24 mouse cellular contexts compared by ENCODE assay signal in the genomic region with DNA sequence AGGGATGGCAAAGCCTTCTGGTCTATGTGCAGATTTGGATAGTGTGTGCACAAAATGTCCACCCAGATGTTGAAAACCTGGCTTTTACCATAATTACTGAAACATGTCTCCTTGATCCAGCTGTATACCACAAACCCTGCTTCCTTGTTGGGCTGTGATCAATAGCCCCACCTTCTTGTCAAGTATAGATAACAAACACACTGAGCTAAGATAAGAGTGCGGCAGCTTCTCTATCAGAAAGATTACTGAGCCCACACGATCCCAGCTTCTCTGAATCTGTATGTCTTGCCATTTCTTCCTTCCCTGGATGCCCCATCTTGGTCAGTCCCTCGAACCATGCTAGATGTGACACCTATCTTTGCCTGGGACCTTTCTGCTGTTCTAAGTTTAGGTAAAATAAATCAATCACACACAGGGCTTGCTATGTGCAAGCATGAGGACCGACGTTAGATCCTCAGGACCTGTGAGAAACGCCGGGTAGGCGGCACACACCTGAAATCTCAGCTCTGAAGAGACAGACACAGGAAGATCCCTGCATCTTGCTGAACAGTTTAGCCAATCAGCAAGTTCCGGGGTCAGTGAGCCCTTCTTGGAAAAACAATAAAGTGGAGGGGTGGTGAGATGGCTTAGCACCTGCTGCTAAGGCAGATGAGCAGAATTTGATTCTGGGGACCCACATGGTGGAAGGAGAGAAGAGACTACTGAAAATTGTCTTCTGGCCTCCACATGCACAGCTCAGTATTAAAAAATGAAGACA. TPM values are rescaled to one million over a fixed set of nuclear protein-coding genes. Genes with fewer than 3 reads are reported as not detected.
DNase-seq lines count a peak whose midpoint lies in the region; ATAC-seq and TF ChIP-seq lines count a peak whose summit lies in the region.
"Had no signal": no experiment of that assay in that cellular context is flagged by ENCODE, and none has a peak within 500 bp of the region (broad histone marks: within the 10 kb centered on the region; RNA-seq: fewer than 3 reads in every experiment).

No protein-coding gene starts in this region.

- DNase-seq in G1E (ENCODE audit: low spot score) (peak; percentile 50), liver (peak; percentile 25)
- peak; percentile 55 for DNase-seq in thymus, postnatal 25 days
- DNase-seq in hindbrain, postnatal 0 days (ENCODE audit: low spot score) = no peak
- DNase-seq in embryo, embryonic 10.5 days (ENCODE audit: low spot score) = no peak
- DNase-seq in gastrocnemius, postnatal 10 days = no peak
- DNase-seq: adrenal gland, postnatal 10 days; cerebellum, adult 8-10 months; cerebellum, postnatal 36 days; embryo, embryonic 11 days; heart, postnatal 10 days; kidney, adult 18-20 months had no signal

- no peaks in the 10 kb centered on the region for H3K36me3 ChIP-seq in G1E (replicated peaks)
- H3K36me3 ChIP-seq in liver, embryonic 15.5 days (replicated peaks) = no peaks in the 10 kb centered on the region
- no peaks in the 10 kb centered on the region for H3K36me3 ChIP-seq in hindbrain, postnatal 0 days (ENCODE audit: insufficient read depth, low read length)
- H3K36me3 ChIP-seq: embryonic facial prominence, embryonic 12.5 days; heart, embryonic 13.5 days; hindbrain, embryonic 10.5 days; hindbrain, embryonic 15.5 days; kidney, embryonic 15.5 days; limb, embryonic 10.5 days; limb, embryonic 15.5 days; lung, embryonic 15.5 days; midbrain, embryonic 12.5 days had no signal

- H3K27ac ChIP-seq in liver, embryonic 15.5 days (replicated peaks) = peak overlapping the region; percentile 63
- H3K27ac ChIP-seq in hindbrain, postnatal 0 days = no peak overlapping the region
- H3K27ac ChIP-seq: embryonic facial prominence, embryonic 12.5 days; heart, embryonic 13.5 days; hindbrain, embryonic 10.5 days; hindbrain, embryonic 15.5 days; kidney, embryonic 15.5 days; limb, embryonic 10.5 days; limb, embryonic 15.5 days; lung, embryonic 15.5 days; midbrain, embryonic 12.5 days had no signal

- no peak for TF ChIP-seq CTCF in G1E (IDR thresholded peaks at IDR 0.05; ENCODE audit: low read depth, low read length)
- TF ChIP-seq CTCF in hindbrain, postnatal 0 days (IDR thresholded peaks at IDR 0.05; ENCODE audit: low read depth) = no peak

- peaks cover 63% of the 10 kb centered on the region for H3K4me1 ChIP-seq in G1E (ENCODE audit: insufficient read depth, low read depth, low read length)
- peaks cover 70% of the 10 kb centered on the region for H3K4me1 ChIP-seq in liver, embryonic 15.5 days (replicated peaks)
- H3K4me1 ChIP-seq in hindbrain, postnatal 0 days (ENCODE audit: insufficient read depth, low read length) = no peaks in the 10 kb centered on the region
- H3K4me1 ChIP-seq: embryonic facial prominence, embryonic 12.5 days; limb, embryonic 15.5 days had no signal

- no peaks in the 10 kb centered on the region for H3K27me3 ChIP-seq in G1E (ENCODE audit: insufficient read depth, low read length)
- H3K27me3 ChIP-seq in liver, embryonic 15.5 days = no peaks in the 10 kb centered on the region
- no peaks in the 10 kb centered on the region for H3K27me3 ChIP-seq in hindbrain, postnatal 0 days (ENCODE audit: insufficient read depth, low read length)
- H3K27me3 ChIP-seq: embryonic facial prominence, embryonic 12.5 days; heart, embryonic 13.5 days; kidney, embryonic 15.5 days; lung, embryonic 15.5 days had no signal

- 60% methylated on average over 9 of the region's 9 CpGs for WGBS in liver, embryonic 15.5 days (ENCODE audit: insufficient replicate concordance)
- 90% methylated on average over 9 of the region's 9 CpGs for WGBS in hindbrain, postnatal 0 days

- peak; percentile 25 for ATAC-seq in G1E (ENCODE audit: extremely low read depth, insufficient number of reproducible peaks, low FRiP score, poor library complexity, severe bottlenecking)
- no peak for ATAC-seq in liver, embryonic 15.5 days (ENCODE audit: insufficient read depth)
- ATAC-seq in hindbrain, postnatal 0 days = no peak
- ATAC-seq: CD4-positive, CD25-positive, alpha-beta regulatory T cell, adult 4 months; forebrain, embryonic 14.5 days had no signal

- H3K4me3 ChIP-seq in G1E (ENCODE audit: low read depth, low read length) = no peak overlapping the region; the same call in 1 of the 2 replicates
- no peak overlapping the region for H3K4me3 ChIP-seq in liver, embryonic 15.5 days (replicated peaks)
- no peak overlapping the region for H3K4me3 ChIP-seq in hindbrain, postnatal 0 days (ENCODE audit: low read length)
- H3K4me3 ChIP-seq: embryonic facial prominence, embryonic 12.5 days; heart, embryonic 13.5 days; hindbrain, embryonic 10.5 days; hindbrain, embryonic 15.5 days; kidney, embryonic 15.5 days; limb, embryonic 10.5 days; limb, embryonic 15.5 days; lung, embryonic 15.5 days; midbrain, embryonic 12.5 days had no signal

- no peak overlapping the region for H3K9ac ChIP-seq in liver, embryonic 15.5 days
- H3K9ac ChIP-seq in hindbrain, postnatal 0 days (replicated peaks; ENCODE audit: low read length) = no peak overlapping the region
- H3K9ac ChIP-seq: embryonic facial prominence, embryonic 12.5 days; heart, embryonic 13.5 days; hindbrain, embryonic 15.5 days; kidney, embryonic 15.5 days; limb, embryonic 15.5 days; lung, embryonic 15.5 days; midbrain, embryonic 12.5 days had no signal

- H3K4me2 ChIP-seq in liver, embryonic 15.5 days = peak overlapping the region; percentile 31; the same call in 1 of the 2 replicates
- H3K4me2 ChIP-seq in hindbrain, postnatal 0 days (ENCODE audit: low read depth, low read length) = no peak overlapping the region
- H3K4me2 ChIP-seq: embryonic facial prominence, embryonic 12.5 days; heart, embryonic 13.5 days; hindbrain, embryonic 15.5 days; kidney, embryonic 15.5 days; limb, embryonic 15.5 days; lung, embryonic 15.5 days; midbrain, embryonic 12.5 days had no signal

- no peaks in the 10 kb centered on the region; the same call in 1 of the 2 replicates for H3K9me3 ChIP-seq in G1E (replicated peaks)
- no peaks in the 10 kb centered on the region for H3K9me3 ChIP-seq in liver, embryonic 15.5 days (replicated peaks)
- no peaks in the 10 kb centered on the region for H3K9me3 ChIP-seq in hindbrain, postnatal 0 days (ENCODE audit: low read length)
- H3K9me3 ChIP-seq: embryonic facial prominence, embryonic 12.5 days; heart, embryonic 13.5 days; hindbrain, embryonic 10.5 days; hindbrain, embryonic 15.5 days; kidney, embryonic 15.5 days; limb, embryonic 10.5 days; limb, embryonic 15.5 days; lung, embryonic 15.5 days; midbrain, embryonic 12.5 days had no signal

RNA-seq across cellular contexts. Expression of a gene that starts 31.8 kb away (rescaled TPM):
- total RNA-seq in G1E (2014; fragmentation: Nextera tagmentation) (138 and 151 TPM in 2 replicates), G1E (2017) (219 and 357 TPM in 2 replicates)
- polyA plus RNA-seq in G1E (2012) = 24.4 and 33.2 TPM in 2 replicates
- 78.9 and 85.1 TPM in 2 replicates for polyA plus RNA-seq in liver, embryonic 15.5 days (2015; fragmentation: Nextera tagmentation; extraction: Ambion mirVana)
- total RNA-seq in hindbrain, postnatal 0 days (2014; rRNA removed) = 2.8 and 3.0 TPM in 2 replicates
- 8.1 and 9.5 TPM in 2 replicates for polyA plus RNA-seq in hindbrain, postnatal 0 days (2015; fragmentation: Nextera tagmentation; extraction: Ambion mirVana)
- 1 to 10 TPM; 1.1 to 1.7 TPM for total RNA-seq in gastrocnemius, postnatal 10 days (2021)

Comparison
In these comparisons a context has a peak if more than half of its experiments do, and no peak if none do; other contexts are left out.
1. DNase-seq: peak in G1E (single experiment), liver (single experiment) and thymus, postnatal 25 days (single experiment); none in hindbrain, postnatal 0 days (single experiment), embryo, embryonic 10.5 days (single experiment) and gastrocnemius, postnatal 10 days (single experiment).
2. RNA of a gene that starts 31.8 kb away (total RNA-seq): 138 to 357 TPM in G1E; 2.8 to 3.0 TPM in hindbrain, postnatal 0 days and 1.1 to 1.7 TPM in gastrocnemius, postnatal 10 days; every median in the first group is over 10 times any median in the second.